14 mouse cellular contexts compared by ENCODE assay signal in genomic region chr9:101613933-101614332, GRCm38 (mm10).
DNase-seq lines count a peak whose midpoint lies in the region; ATAC-seq and TF ChIP-seq lines count a peak whose summit lies in the region.
"Had no signal": no experiment of that assay in that cellular context is flagged by ENCODE, and none has a peak within 500 bp of the region (broad histone marks: within the 10 kb centered on the region; RNA-seq: fewer than 3 reads in every experiment).

No protein-coding gene starts in this region.

- H3K27ac ChIP-seq in forebrain, embryonic 16.5 days (ENCODE audit: low read length) = no peak overlapping the region
- no peak overlapping the region for H3K27ac ChIP-seq in forebrain, embryonic 11.5 days (ENCODE audit: low read depth, low read length)
- H3K27ac ChIP-seq in layer of hippocampus, adult 2 months = 0 out of 2 replicates have a peak overlapping the region, but pooled peaks have one; percentile 51
- peak overlapping the region; percentile 41; the same call in 1 of the 2 replicates for H3K27ac ChIP-seq in cerebellum, adult 2 months (ENCODE audit: insufficient read depth, low read length)
- H3K27ac ChIP-seq: kidney, postnatal 0 days; stomach, embryonic 15.5 days had no signal

- no peak for TF ChIP-seq POLR2A in cerebellum, adult 2 months (IDR thresholded peaks at IDR 0.05; ENCODE audit: borderline replicate concordance, insufficient read depth, low read length)

- DNase-seq in forebrain, embryonic 11.5 days (ENCODE audit: low spot score) = no peak
- no peak for DNase-seq in layer of hippocampus, adult 2 months (ENCODE audit: low spot score in 2 of 2)
- no peak for DNase-seq in layer of hippocampus, postnatal 36 days
- DNase-seq in cerebellum, adult 2 months = peak; percentile 86 to 93
- DNase-seq in cerebellum, postnatal 4 days (ENCODE audit: low spot score in 2 of 2) = peak; percentile 25 to 59
- DNase-seq in left cerebral cortex, postnatal 14 days (ENCODE audit: low spot score in 2 of 2) = no peak
- DNase-seq in kidney, postnatal 10 days = no peak
- DNase-seq: gastrocnemius, postnatal 36 days; right cerebral cortex, adult 18-20 months had no signal

- TF ChIP-seq CTCF in layer of hippocampus, adult 2 months (conservative IDR thresholded peaks at IDR 0.05) = no peak
- no peak for TF ChIP-seq CTCF in cerebellum, adult 2 months (IDR thresholded peaks at IDR 0.05; ENCODE audit: borderline replicate concordance, insufficient read depth, low read depth, low read length)

- intact Hi-C loops in left cerebral cortex, postnatal 14 days (cut with DNase I) = no loop called here

- H3K4me1 ChIP-seq in forebrain, embryonic 16.5 days (replicated peaks; ENCODE audit: control insufficient read depth, insufficient read depth, low read length) = peaks cover 6% of the 10 kb centered on the region; the same call in 1 of the 2 replicates
- H3K4me1 ChIP-seq in forebrain, embryonic 11.5 days (replicated peaks; ENCODE audit: control insufficient read depth, insufficient read depth, low read length) = no peaks in the 10 kb centered on the region
- peaks cover 37% of the 10 kb centered on the region for H3K4me1 ChIP-seq in cerebellum, adult 2 months (ENCODE audit: control insufficient read depth, insufficient read depth, low read length)
- H3K4me1 ChIP-seq: megakaryocyte, embryonic 14.5 days had no signal

- no peak overlapping the region for H3K4me2 ChIP-seq in forebrain, embryonic 16.5 days (ENCODE audit: low read length)
- no peak overlapping the region for H3K4me2 ChIP-seq in forebrain, embryonic 11.5 days (ENCODE audit: low read depth, low read length, severe bottlenecking)
- H3K4me2 ChIP-seq: heart, embryonic 11.5 days; stomach, embryonic 15.5 days had no signal

- no peaks in the 10 kb centered on the region for H3K9me3 ChIP-seq in forebrain, embryonic 16.5 days (ENCODE audit: control insufficient read depth, low read length)
- no peaks in the 10 kb centered on the region for H3K9me3 ChIP-seq in forebrain, embryonic 11.5 days (ENCODE audit: control insufficient read depth, low read length)
- H3K9me3 ChIP-seq: stomach, embryonic 15.5 days had no signal

- H3K4me3 ChIP-seq in forebrain, embryonic 16.5 days (replicated peaks; ENCODE audit: low read length) = no peak overlapping the region
- no peak overlapping the region for H3K4me3 ChIP-seq in forebrain, embryonic 11.5 days (ENCODE audit: low read depth, low read length)
- no peak overlapping the region for H3K4me3 ChIP-seq in layer of hippocampus, adult 2 months
- no peak overlapping the region for H3K4me3 ChIP-seq in cerebellum, adult 2 months (replicated peaks; ENCODE audit: insufficient read depth, low read depth, low read length)
- H3K4me3 ChIP-seq: megakaryocyte, embryonic 14.5 days; stomach, embryonic 15.5 days had no signal

- H3K9ac ChIP-seq in forebrain, embryonic 16.5 days (replicated peaks; ENCODE audit: low read depth, low read length) = no peak overlapping the region
- no peak overlapping the region for H3K9ac ChIP-seq in forebrain, embryonic 11.5 days (ENCODE audit: low read length)
- H3K9ac ChIP-seq: stomach, embryonic 15.5 days had no signal

- no peaks in the 10 kb centered on the region for H3K36me3 ChIP-seq in forebrain, embryonic 16.5 days (ENCODE audit: control insufficient read depth, insufficient read depth)
- H3K36me3 ChIP-seq in forebrain, embryonic 11.5 days (ENCODE audit: control insufficient read depth, insufficient read depth, low read length) = no peaks in the 10 kb centered on the region
- H3K36me3 ChIP-seq: stomach, embryonic 15.5 days had no signal

- H3K27me3 ChIP-seq in forebrain, embryonic 16.5 days (replicated peaks; ENCODE audit: control insufficient read depth, insufficient read depth, low read length) = no peaks in the 10 kb centered on the region
- no peaks in the 10 kb centered on the region for H3K27me3 ChIP-seq in forebrain, embryonic 11.5 days (ENCODE audit: control insufficient read depth, insufficient read depth, low read length)
- H3K27me3 ChIP-seq in cerebellum, adult 2 months (ENCODE audit: control insufficient read depth, insufficient read depth, low read length) = no peaks in the 10 kb centered on the region
- H3K27me3 ChIP-seq: megakaryocyte, embryonic 14.5 days; stomach, embryonic 15.5 days had no signal

- peak; percentile 49; the same call in 1 of the 2 replicates for ATAC-seq in forebrain, embryonic 16.5 days
- no peak for ATAC-seq in forebrain, embryonic 11.5 days (replicated peaks; ENCODE audit: low FRiP score)

- 54% methylated on average over 3 of the region's 3 CpGs for WGBS in forebrain, embryonic 16.5 days
- 77% methylated on average over 3 of the region's 3 CpGs for WGBS in forebrain, embryonic 11.5 days
- WGBS in cerebellum, adult 2 months = 9% methylated on average over 3 of the region's 3 CpGs

Comparison
In these comparisons a context has a peak if more than half of its experiments do, and no peak if none do; other contexts are left out.
1. H3K27ac ChIP-seq: peak in layer of hippocampus, adult 2 months (single experiment) and cerebellum, adult 2 months (single experiment); none in forebrain, embryonic 16.5 days (single experiment) and forebrain, embryonic 11.5 days (single experiment).
2. DNase-seq: peak in cerebellum, adult 2 months (2 of 2) and cerebellum, postnatal 4 days (2 of 2); none in forebrain, embryonic 11.5 days (single experiment), layer of hippocampus, adult 2 months (0 of 2), layer of hippocampus, postnatal 36 days (0 of 2), left cerebral cortex, postnatal 14 days (0 of 2) and kidney, postnatal 10 days (single experiment).